Mouse (Mus musculus) heart, postnatal 14 days (tissue): ENCODE results near the gene Wnt9b. TPM values are rescaled to one million over a fixed set of nuclear protein-coding genes. Genes with fewer than 3 reads are reported as not detected.

Experiments used
- DNase-seq, 2 experiments: peaks; one replicate each; pipeline ENCODE4 v3.0.0; 2021 to 2022
- intact Hi-C: fragments of 180-260 bp; cut with DNase I; formaldehyde crosslinking; loops from one replicate; pipeline ENCODE4 v1.15.1; 2025
- total RNA-seq, 2 experiments: library from RNA; stranded (reverse); gene quantifications; 2 replicates each; pipeline ENCODE4 v1.2.3; 2021

Gene Wnt9b
- total RNA-seq, 2 experiments from 2014 or later, result 0.80 to 0.84 TPM

DNA sequence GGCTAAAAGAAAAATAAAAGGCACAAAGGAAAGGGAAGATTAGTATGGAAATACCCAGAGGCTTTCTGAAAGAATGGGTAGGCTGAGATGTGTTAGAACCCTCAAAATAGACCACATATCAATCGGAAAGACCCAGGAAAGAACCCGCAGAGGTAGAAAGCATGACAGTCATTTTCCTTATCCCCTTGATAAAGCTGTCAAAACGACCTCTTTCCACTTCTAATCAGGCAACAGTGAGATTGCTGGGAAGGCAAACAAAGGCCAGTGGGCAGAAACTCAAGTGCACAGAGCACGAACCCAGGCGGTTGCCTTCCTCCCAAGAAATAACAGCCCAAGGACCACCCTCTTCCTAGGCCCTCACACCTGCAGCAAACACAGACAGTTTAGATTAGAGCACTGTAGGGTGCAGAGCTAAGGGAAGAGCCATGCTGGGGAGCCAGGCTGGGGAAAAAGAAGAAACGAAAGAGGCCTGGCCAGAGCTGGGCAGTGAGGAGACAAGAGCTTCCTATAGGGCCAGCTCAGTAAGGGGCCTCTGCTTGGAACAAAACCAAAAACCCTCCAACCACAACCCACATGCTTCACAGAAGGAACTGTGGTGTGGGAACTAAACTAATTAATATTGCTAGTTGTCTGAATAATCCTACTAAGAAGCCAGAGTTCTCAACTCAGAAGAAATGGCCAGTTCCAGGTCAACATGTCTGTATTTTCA lies 61.2 kb downstream of the Wnt9b start:
- DNase-seq, result no peak
- intact Hi-C loops, result no loop called here

GRCm38 (mm10) chr11:103686706-103687105 lies 62.9 kb downstream of the Wnt9b start:
- no peak for DNase-seq
- intact Hi-C loops, result no loop called here

- DNase-seq, result no peak
- intact Hi-C loops, result no loop called here
Measured at GRCm38 (mm10) chr11:103685261-103685736, 64.3 kb downstream of the Wnt9b start.

DNA sequence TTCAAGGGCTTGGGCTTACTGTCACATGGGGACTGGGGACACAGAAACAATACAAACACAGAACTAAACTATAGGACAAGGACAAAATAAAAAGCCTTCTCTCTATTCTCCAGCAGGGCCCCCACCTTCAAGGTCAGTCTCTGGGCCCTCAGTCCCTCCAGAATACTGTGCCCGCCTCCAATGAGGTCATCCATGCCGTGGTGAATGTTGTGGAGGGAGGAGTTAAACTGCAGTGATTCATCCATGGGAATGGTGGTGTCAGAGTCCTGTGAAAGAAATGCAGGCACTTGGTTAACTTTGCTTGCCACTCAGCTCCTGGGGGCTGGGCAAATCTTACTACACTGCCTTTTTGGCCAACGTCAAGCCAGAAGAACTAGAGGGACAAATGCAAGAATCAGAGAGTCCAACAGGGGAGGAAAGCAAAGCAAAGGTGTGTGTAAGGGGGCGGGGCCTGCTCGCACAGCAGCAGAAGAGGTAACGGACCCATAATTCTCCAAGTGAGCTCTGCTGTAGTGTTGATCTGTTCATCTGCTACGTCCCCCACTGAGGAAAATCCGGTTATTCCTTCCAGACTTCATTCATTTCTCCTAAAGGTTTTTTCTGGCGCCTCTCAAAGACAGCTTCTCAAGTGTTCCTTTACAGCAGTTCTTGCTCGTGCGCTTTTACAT lies 65.8 kb downstream of the Wnt9b start:
- DNase-seq, result no peak
- intact Hi-C loops, result no loop called here

Other genes starting within 250 kb of the Wnt9b start
- gene Lrrc37a, start 245.2 kb downstream of the Wnt9b start, total RNA-seq, result not detected
- gene Gm884, start 128.7 kb downstream of the Wnt9b start, total RNA-seq, result not detected
- not detected for gene Lyzl6, start 110.9 kb downstream of the Wnt9b start, total RNA-seq
- gene Rprml, start 100.3 kb downstream of the Wnt9b start, total RNA-seq, result not detected
- gene Gosr2, start 51.9 kb downstream of the Wnt9b start, total RNA-seq, result 10 to 100 TPM; 41.2 to 43.1 TPM
- gene Wnt3, start 24.3 kb upstream of the Wnt9b start, total RNA-seq, result not detected
- gene Nsf, start 204.2 kb upstream of the Wnt9b start, total RNA-seq, result 10 to 100 TPM; 36.0 to 37.8 TPM
- 10 to 100 TPM; 40.6 to 44.6 TPM for gene Arf2, start 216.9 kb upstream of the Wnt9b start, total RNA-seq